Mouse (Mus musculus): Measurements from ENCODE around the gene Slc41a2. TPM values are rescaled to one million over a fixed set of nuclear protein-coding genes. Genes with fewer than 3 reads are reported as not detected.

Gene Slc41a2
- total RNA-seq, 1 experiment from 2014 or later, result not detected

DNA sequence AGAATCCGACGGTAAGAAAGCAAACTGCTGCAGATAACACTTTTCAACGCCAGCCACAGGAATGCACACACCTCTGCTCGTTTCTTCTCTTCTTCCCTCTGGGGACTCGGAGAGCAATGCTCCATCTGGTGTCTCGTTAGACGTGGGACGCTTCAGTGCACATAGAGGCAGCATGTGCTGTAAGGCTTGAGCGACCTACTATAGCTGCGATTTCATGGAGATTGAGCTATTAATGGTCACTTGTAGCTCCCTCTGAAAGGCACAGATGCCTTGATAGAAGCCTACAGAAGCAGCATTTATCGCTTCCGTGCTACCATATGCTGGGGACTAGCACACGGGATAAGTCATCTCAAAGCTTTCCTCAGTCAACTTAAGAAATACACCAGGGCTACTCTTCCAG lies 71.0 kb downstream of the Slc41a2 start:
- no peak for ATAC-seq (replicated peaks in 1 of 2; ENCODE audit: insufficient read depth in 1 of 2, low FRiP score in 2 of 2, low TSS enrichment in 1 of 2, low read depth in 1 of 2, poor library complexity in 2 of 2, severe bottlenecking in 2 of 2)

DNA sequence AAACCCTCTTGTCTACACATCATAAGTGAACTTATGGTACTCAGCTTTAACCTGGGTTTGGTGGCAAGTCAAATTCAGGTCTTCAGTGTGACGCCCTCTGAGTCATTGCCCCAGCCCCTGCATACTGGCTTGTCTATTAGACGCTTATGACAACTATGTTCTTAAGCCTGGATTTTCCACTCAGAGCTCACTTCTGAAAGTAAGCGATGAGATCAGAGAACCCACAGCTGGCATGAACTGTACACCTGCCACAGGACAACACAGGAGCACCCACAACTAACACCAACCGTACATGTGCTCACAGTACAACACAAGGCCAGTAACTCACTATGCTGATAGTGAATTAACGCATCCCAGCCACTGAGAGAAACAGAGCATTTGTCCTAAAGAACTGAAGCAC lies 71.4 kb downstream of the Slc41a2 start:
- ATAC-seq (replicated peaks in 1 of 2; ENCODE audit: insufficient read depth in 1 of 2, low FRiP score in 2 of 2, low TSS enrichment in 1 of 2, low read depth in 1 of 2, poor library complexity in 2 of 2, severe bottlenecking in 2 of 2), result no peak; a peak in 1 of 4 replicates

DNA sequence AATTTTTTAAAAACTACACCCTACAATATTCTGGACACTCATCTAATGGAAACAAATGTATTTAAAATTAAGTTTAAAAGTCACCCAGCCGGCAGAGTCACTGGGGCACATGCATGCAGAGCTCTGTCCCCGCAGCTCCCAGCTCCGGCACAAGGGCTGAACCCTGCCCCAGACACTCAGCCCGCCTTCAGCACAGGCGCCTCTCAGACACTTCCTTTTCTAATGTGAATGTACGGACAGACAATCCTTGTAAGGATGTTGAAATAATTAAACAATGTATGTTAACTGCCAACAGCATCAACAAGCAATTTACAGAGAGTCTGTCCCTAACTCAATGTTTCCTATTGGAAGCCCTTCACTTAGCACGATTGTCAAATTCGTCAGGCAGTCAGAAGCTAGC lies 73.0 kb downstream of the Slc41a2 start:
- no peak for ATAC-seq (replicated peaks in 1 of 2; ENCODE audit: insufficient read depth in 1 of 2, low FRiP score in 2 of 2, low TSS enrichment in 1 of 2, low read depth in 1 of 2, poor library complexity in 2 of 2, severe bottlenecking in 2 of 2)

DNA sequence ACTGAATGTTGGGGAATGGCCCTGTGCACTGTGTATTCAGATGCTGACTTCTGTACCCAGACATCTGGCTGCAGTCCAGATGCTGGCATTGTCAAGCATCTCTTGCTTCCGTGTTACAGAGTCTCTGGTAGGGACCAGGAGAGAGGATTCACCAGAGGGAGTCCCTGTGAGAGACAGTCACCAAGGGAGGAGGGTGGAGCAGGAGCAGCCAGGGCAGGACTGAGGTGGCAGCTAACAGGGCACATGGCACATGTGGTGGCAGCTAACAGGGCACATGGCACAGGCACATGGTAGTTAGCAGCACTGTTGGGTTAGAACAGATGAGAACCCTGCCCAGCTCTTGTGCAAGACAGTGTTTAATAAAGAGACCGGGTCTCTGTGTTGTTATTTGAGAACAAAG lies 73.6 kb downstream of the Slc41a2 start:
- no peak for ATAC-seq (replicated peaks in 1 of 2; ENCODE audit: insufficient read depth in 1 of 2, low FRiP score in 2 of 2, low TSS enrichment in 1 of 2, low read depth in 1 of 2, poor library complexity in 2 of 2, severe bottlenecking in 2 of 2)

DNA sequence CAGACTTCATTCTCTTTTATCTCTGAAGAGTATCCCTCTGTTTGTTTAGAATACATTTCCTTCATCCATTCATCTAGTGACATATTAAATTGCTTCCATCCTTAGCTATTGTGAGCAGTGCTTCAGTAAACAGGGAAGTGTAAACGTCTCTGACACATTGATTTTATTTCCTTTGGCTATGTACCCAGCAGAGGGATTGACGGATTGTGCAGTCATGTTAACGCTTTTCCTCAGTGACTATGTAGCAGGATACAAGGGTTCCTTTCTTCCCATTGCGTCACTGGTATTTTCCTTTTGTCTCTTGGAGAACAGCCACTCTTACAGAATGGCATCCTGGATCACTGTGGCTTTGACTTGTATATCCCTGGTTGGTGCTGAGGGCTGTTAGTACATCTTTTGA lies 76.4 kb downstream of the Slc41a2 start:
- ATAC-seq (replicated peaks in 1 of 2; ENCODE audit: insufficient read depth in 1 of 2, low FRiP score in 2 of 2, low TSS enrichment in 1 of 2, low read depth in 1 of 2, poor library complexity in 2 of 2, severe bottlenecking in 2 of 2), result no peak

DNA sequence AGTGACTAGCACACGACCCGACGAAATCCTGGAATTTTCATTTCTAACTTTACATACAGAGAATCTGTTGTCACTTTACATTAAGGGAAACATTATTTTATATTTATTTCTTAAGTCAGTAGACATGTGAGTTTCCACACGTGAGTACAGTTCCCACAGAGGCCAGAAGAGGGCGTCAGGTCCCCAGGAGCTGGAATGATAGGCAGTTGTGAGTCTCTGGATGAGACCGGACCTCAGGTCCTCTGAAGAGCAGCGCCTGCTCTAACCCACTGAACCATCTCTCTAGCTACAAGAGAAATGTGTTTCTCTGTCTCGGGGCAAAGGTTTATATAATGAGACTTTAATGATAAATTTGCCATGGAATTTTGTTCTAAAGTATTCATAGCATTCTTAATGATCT lies 86.3 kb downstream of the Slc41a2 start:
- no peak for ATAC-seq (replicated peaks in 1 of 2; ENCODE audit: insufficient read depth in 1 of 2, low FRiP score in 2 of 2, low TSS enrichment in 1 of 2, low read depth in 1 of 2, poor library complexity in 2 of 2, severe bottlenecking in 2 of 2)

DNA sequence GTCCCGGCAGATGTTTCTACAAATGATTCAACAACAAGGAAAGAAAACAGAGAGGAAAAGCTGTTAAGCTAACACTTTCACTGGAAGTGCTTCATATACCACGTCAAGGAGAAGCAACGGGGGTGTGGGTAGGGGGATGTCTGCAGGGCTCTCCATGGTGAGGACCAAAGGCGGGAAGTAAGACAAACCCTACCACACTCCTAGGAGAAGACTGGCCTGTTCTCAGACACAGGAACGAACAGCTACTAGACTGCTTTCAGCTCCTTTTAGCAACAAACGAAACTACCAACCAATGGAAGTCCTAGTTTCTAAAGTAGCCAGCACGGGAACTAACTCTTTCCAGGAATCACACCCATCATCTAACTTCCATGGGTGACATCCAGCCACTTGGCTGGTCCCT lies 89.6 kb downstream of the Slc41a2 start:
- ATAC-seq (replicated peaks in 1 of 2; ENCODE audit: insufficient read depth in 1 of 2, low FRiP score in 2 of 2, low TSS enrichment in 1 of 2, low read depth in 1 of 2, poor library complexity in 2 of 2, severe bottlenecking in 2 of 2), result no peak

DNA sequence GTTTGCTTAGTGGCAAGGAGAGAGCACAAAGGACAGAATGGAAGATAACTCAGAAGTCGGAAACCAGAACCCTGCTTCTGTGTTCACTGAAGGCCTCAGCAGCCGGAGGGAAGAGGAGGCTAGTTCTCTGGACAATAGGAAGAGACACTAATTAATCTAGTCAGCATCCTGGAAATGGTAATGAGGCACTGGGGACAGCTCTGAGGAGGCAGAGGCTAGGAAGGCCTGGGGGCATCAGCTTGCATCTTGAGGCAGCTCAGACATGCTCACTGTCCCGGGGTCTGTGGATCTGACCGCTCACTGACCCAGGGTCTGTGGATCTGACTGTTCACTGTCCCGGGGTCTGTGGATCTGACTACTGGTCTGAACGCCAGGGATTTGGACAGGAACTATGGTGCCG lies 92.0 kb downstream of the Slc41a2 start:
- ATAC-seq (replicated peaks in 1 of 2; ENCODE audit: insufficient read depth in 1 of 2, low FRiP score in 2 of 2, low TSS enrichment in 1 of 2, low read depth in 1 of 2, poor library complexity in 2 of 2, severe bottlenecking in 2 of 2), result 0 out of 4 replicates have a peak, but pooled peaks of 1 of the 2 experiments have one; percentile 22

DNA sequence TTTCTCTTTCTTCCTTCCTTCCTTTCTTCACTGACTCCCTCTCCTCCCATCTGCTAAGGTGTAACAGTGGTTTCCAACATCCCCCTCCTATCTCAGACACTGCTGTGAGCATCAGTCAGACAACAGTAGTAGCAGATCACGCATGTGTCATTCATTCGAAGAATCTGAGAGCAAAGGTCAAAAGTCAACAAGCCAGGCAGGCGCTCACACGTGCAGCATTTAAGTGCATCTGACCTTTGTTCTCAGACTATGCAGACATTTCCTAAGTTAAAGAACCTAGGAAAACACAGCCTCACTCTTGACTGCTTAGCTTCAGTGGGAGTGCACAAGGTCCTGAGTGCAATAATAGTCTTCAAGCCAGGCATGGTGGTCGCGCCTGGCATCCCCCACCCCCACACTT lies 93.6 kb downstream of the Slc41a2 start:
- no peak for ATAC-seq (replicated peaks in 1 of 2; ENCODE audit: insufficient read depth in 1 of 2, low FRiP score in 2 of 2, low TSS enrichment in 1 of 2, low read depth in 1 of 2, poor library complexity in 2 of 2, severe bottlenecking in 2 of 2)

DNA sequence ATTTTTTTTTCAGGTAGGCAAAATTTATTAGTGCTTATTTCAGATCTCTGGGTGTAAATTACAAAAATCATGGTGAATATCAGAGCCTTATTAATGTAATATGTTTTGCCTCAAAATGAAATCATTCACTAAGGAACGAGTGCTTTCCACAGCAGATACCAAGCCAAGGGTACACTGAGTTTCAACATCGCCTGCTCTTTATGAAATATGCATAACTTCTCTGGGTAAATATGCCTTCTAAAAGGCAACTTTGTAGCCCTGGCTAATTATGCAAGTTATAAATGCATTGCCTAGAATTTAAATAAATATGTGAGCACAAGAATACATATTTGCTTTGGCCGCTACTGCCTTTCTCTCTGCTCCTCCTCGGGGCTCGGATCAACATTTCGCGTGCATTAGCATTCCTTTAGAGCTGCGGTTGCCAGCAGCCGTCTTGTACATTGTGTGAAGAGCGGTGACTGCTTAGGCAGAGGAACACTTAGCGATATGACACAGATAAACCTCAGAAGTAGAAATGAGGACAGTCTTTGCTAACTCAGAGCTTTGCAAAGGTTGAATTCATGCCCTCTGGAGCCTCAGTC lies 95.5 kb downstream of the Slc41a2 start:
- no peak for ATAC-seq (replicated peaks in 1 of 2; ENCODE audit: insufficient read depth in 1 of 2, low FRiP score in 2 of 2, low TSS enrichment in 1 of 2, low read depth in 1 of 2, poor library complexity in 2 of 2, severe bottlenecking in 2 of 2)

DNA sequence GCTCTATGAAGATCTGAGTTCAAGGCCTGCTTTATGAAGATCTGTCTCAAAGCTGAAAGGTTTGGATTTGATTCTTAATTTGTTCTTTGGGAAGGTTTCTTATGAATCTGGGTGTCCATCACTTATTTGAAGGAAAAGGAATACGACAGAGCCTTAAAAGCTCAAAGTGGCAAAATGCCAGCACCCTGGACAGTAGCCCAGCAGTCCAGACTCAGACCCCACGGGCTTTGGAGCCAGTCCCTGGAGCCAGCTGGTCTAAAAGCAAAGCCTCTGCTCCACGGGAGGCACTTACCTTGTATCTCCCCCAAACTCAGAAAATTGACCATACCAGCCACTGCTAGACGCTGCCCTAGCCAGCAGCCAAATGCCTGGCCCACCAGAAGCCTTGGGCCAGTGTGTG lies 103.3 kb downstream of the Slc41a2 start:
- no peak for ATAC-seq (replicated peaks in 1 of 2; ENCODE audit: insufficient read depth in 1 of 2, low FRiP score in 2 of 2, low TSS enrichment in 1 of 2, low read depth in 1 of 2, poor library complexity in 2 of 2, severe bottlenecking in 2 of 2)

DNA sequence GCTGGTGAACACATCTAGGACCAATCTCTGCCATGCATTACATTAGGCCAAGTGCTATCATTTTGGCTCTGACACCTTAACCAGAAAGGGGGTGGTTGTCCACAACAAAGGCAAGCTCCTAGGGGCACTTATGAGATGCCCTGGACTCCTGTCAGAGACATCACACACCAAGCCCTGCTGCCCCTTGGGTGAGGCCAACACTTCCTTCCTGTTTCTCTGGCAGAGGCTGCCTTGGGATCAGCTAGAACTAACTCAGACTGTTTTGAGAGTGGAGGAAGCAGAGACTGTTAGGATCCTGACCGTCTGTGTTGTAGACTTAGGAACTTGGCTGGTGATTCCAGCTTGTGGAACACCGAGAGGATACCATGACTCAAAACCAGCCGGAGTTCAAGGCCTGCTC lies 103.7 kb downstream of the Slc41a2 start:
- peak; percentile 66 to 69 for ATAC-seq (replicated peaks in 1 of 2; ENCODE audit: insufficient read depth in 1 of 2, low FRiP score in 2 of 2, low TSS enrichment in 1 of 2, low read depth in 1 of 2, poor library complexity in 2 of 2, severe bottlenecking in 2 of 2)

DNA sequence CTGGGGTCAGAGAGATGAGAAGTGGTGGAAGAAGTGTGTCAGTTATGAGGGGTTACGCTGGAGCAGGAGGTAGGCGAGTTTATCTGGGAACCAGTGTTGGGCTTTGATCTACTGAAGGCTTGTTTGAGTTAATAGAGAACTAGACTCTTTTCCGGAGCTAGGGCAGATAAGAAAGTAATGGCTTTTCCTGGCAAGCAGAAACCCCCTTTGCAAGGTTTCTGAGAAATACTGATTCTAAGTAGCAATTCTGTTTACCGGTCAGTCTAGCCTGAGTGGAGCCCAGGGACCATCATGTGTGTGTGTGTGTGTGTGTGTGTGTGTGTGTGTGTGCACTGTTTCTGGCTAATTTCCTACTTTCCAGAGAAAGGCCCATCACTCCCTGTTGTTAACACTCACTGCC lies 109.1 kb downstream of the Slc41a2 start:
- no peak for ATAC-seq (replicated peaks in 1 of 2; ENCODE audit: insufficient read depth in 1 of 2, low FRiP score in 2 of 2, low TSS enrichment in 1 of 2, low read depth in 1 of 2, poor library complexity in 2 of 2, severe bottlenecking in 2 of 2)

DNA sequence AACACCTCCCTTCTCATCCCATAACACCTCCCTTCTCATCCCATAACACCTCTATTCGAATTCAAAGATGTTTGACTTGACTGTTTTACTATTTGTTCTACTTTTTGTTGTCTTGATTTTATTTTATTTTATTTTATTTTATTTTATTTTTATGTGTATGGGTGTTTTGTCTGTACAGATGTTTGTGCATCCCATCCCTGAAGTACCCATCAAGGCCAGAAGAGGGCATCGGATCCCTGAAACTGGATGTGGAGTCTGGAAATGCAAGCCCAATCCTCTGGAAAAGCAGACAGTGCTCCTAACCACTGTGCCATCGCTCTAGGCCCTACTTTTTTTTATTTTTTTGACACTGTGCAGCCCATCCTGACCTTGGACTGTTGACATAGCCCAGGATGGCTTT lies 112.7 kb downstream of the Slc41a2 start:
- no peak for ATAC-seq (replicated peaks in 1 of 2; ENCODE audit: insufficient read depth in 1 of 2, low FRiP score in 2 of 2, low TSS enrichment in 1 of 2, low read depth in 1 of 2, poor library complexity in 2 of 2, severe bottlenecking in 2 of 2)

DNA sequence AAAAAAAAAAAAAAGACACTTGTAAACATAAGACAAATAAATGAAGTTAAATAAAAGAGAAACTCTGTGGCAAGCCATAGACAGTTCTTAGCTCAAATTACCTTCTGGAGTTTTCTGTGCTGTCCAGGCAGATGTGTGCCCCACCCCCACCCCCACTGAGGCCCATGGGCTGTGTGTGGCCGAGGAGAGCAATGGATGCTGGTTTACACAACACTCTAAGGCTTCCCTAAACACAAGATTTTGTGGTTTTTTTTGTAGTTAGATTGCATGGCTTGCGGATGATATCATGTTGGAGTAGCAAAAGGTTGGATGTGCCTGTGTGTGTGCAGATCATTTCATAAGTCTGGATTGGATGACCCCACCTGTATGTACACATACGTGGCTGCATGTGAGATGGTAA lies 116.8 kb downstream of the Slc41a2 start:
- ATAC-seq (replicated peaks in 1 of 2; ENCODE audit: insufficient read depth in 1 of 2, low FRiP score in 2 of 2, low TSS enrichment in 1 of 2, low read depth in 1 of 2, poor library complexity in 2 of 2, severe bottlenecking in 2 of 2), result no peak

DNA sequence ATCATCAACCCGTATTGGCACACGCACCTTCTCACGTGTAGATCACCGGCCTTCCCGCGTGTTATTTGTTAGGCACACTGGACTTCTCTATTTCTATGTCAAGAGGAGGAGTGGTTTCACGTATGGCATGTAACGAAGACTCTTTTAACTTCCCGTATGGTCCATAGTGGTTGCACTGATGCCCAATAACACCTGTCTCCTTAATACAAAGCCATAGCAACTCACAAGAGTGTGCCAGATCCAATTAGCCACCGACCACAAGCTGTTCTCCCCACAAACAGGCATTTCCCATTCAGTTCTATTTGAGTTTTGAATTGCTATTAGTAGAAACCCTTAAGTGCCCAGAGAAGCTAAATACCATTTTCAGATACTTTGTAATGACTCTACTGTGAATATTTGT lies 117.5 kb downstream of the Slc41a2 start:
- ATAC-seq (replicated peaks in 1 of 2; ENCODE audit: insufficient read depth in 1 of 2, low FRiP score in 2 of 2, low TSS enrichment in 1 of 2, low read depth in 1 of 2, poor library complexity in 2 of 2, severe bottlenecking in 2 of 2), result no peak

DNA sequence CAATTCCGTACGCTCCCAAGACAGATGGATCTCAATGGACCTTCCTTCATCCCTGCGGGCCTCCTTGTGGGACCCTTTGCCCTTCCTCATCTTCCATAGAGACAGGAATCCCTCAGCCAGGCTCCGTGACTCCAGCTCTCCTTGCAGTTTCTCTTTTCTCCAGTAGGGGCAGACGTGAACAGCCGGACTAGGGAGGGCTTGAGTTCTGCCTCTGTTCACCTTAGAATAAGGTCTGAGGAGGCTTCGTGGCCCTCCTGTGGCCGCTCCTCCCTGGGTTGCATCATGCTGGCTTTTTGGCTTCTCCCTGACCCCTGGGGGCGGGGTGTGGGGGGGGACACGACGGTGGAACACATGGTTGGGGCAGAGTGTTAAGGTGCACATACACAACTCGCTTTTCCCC lies 118.0 kb downstream of the Slc41a2 start:
- ATAC-seq (replicated peaks in 1 of 2; ENCODE audit: insufficient read depth in 1 of 2, low FRiP score in 2 of 2, low TSS enrichment in 1 of 2, low read depth in 1 of 2, poor library complexity in 2 of 2, severe bottlenecking in 2 of 2), result peak; percentile 56 to 60; a peak in 3 of 4 replicates

DNA sequence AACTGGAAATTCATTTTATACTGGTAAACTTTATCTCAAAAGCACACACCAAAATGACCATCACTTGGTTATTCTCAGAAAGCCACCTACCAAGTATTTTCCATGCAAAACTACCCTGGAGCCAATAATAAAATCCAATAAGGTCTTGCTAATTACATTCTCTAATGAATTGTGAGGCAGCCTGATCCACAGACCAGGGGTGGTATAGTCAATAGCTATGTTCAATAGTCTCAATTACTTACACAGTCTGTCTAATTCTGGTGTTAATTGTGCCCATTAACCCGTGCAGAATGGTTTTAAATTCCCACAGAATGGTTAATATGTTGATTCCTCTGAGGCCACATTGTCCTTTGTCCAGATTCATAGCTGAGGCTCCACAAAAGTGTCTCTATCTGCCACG lies 118.9 kb downstream of the Slc41a2 start:
- no peak for ATAC-seq (replicated peaks in 1 of 2; ENCODE audit: insufficient read depth in 1 of 2, low FRiP score in 2 of 2, low TSS enrichment in 1 of 2, low read depth in 1 of 2, poor library complexity in 2 of 2, severe bottlenecking in 2 of 2)

DNA sequence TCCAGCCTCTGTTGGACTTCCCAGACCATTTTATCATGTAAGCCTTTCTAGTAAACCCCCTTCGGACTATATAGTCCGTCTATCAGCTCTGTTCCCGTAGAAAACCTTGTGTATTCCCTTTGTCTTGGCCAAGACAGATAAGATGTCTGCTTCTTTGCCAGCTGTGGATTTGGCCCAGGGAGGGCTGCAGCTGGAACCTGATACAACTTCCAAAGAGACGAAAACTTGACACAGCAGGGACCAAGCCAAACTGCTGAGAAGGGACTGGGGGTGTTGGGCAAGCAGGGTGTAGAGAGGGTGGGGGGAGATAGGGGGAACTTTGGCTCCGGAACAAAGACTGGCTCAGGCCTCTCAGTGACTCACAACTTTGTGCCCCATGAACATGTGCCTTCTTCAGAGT lies 120.4 kb downstream of the Slc41a2 start:
- no peak for ATAC-seq (replicated peaks in 1 of 2; ENCODE audit: insufficient read depth in 1 of 2, low FRiP score in 2 of 2, low TSS enrichment in 1 of 2, low read depth in 1 of 2, poor library complexity in 2 of 2, severe bottlenecking in 2 of 2)

DNA sequence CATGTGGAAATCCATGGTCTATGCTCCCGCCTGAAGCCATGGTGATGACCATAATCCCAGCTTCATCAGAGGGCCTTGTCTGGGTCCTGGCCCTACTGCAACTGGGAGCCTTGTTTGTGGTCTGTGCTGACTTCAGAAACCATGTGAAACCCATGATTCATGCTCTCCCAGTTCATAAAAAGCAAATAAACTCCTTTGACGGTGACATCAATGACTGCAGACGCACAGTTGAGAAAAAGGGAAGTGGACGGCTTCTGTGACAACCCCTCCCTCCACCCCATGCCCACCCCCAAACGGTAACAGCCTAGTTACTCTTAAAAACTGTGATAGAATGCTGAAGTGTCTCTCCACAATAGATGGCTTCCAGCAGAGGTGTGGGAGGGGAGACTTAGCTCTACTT lies 122.1 kb downstream of the Slc41a2 start:
- ATAC-seq (replicated peaks in 1 of 2; ENCODE audit: insufficient read depth in 1 of 2, low FRiP score in 2 of 2, low TSS enrichment in 1 of 2, low read depth in 1 of 2, poor library complexity in 2 of 2, severe bottlenecking in 2 of 2), result peak; percentile 88 to 94

All from hematopoietic stem cell, adult 5-6 weeks (primary cell).